Mouse (Mus musculus): Measurements from ENCODE around the gene Trpm3. TPM values are rescaled to one million over a fixed set of nuclear protein-coding genes. Genes with fewer than 3 reads are reported as not detected.
A peak's percentile ranks its signal among the peaks of the same experiment; 100 is the strongest.

The Trpm3 gene
- polyA plus RNA-seq, 1 experiment from 2014 or later, result 5.7 TPM

GRCm38 (mm10) chr19:22691995-22692394, 553.1 kb downstream of the Trpm3 start:
- no peak overlapping the region for H3K27ac ChIP-seq (replicated peaks)
- WGBS, result 71% methylated on average over 5 of the region's 5 CpGs
- no peak for DNase-seq (ENCODE audit: low spot score)
- peaks cover 10% of the 10 kb centered on the region; the same call in 1 of the 2 replicates for H3K4me1 ChIP-seq
- no peaks in the 10 kb centered on the region for H3K27me3 ChIP-seq (replicated peaks; ENCODE audit: low read depth, poor library complexity, severe bottlenecking)
- no peak overlapping the region for H3K4me3 ChIP-seq
- H3K36me3 ChIP-seq (replicated peaks), result no peaks in the 10 kb centered on the region
- no peaks in the 10 kb centered on the region for H3K9me3 ChIP-seq

GRCm38 (mm10) chr19:22692553-22692952, 553.7 kb downstream of the Trpm3 start:
- Histone ChIP-seq H3K36me3 (replicated peaks) (no peaks in the 10 kb centered on the region), H3K27ac (replicated peaks) (peak overlapping the region; percentile 48; the same call in 1 of the 2 replicates), H3K4me3 (0 out of 2 replicates have a peak overlapping the region, but pooled peaks have one; percentile 21), H3K27me3 (replicated peaks; ENCODE audit: low read depth, poor library complexity, severe bottlenecking) (no peaks in the 10 kb centered on the region), H3K4me1 (peaks cover 10% of the 10 kb centered on the region; the same call in 1 of the 2 replicates), H3K9me3 (no peaks in the 10 kb centered on the region)
- WGBS, result 50% methylated on average over 4 of the region's 4 CpGs
- no peak for DNase-seq (ENCODE audit: low spot score)

GRCm38 (mm10) chr19:22692956-22693355, 554.1 kb downstream of the Trpm3 start:
- H3K36me3 ChIP-seq (replicated peaks), result no peaks in the 10 kb centered on the region
- 79% methylated on average over 5 of the region's 5 CpGs for WGBS
- H3K4me3 ChIP-seq, result peak overlapping the region; percentile 21; the same call in 1 of the 2 replicates
- DNase-seq (ENCODE audit: low spot score), result no peak
- H3K27me3 ChIP-seq (replicated peaks; ENCODE audit: low read depth, poor library complexity, severe bottlenecking), result no peaks in the 10 kb centered on the region
- H3K9me3 ChIP-seq, result no peaks in the 10 kb centered on the region
- peaks cover 10% of the 10 kb centered on the region; the same call in 1 of the 2 replicates for H3K4me1 ChIP-seq
- peak overlapping the region; percentile 48; the same call in 1 of the 2 replicates for H3K27ac ChIP-seq (replicated peaks)

GRCm38 (mm10) chr19:22695423-22695822, 556.6 kb downstream of the Trpm3 start:
- WGBS, result 34% methylated on average over 2 of the region's 2 CpGs
- Histone ChIP-seq H3K27me3 (replicated peaks; ENCODE audit: low read depth, poor library complexity, severe bottlenecking) (no peaks in the 10 kb centered on the region), H3K36me3 (replicated peaks) (no peaks in the 10 kb centered on the region), H3K4me3 (no peak overlapping the region), H3K27ac (replicated peaks) (no peak overlapping the region), H3K4me1 (peaks cover 10% of the 10 kb centered on the region; the same call in 1 of the 2 replicates), H3K9me3 (no peaks in the 10 kb centered on the region)
- DNase-seq (ENCODE audit: low spot score), result no peak

GRCm38 (mm10) chr19:22698737-22699136, 559.9 kb downstream of the Trpm3 start:
- no peak overlapping the region for H3K4me3 ChIP-seq
- H3K27me3 ChIP-seq (replicated peaks; ENCODE audit: low read depth, poor library complexity, severe bottlenecking), result no peaks in the 10 kb centered on the region
- H3K36me3 ChIP-seq (replicated peaks), result no peaks in the 10 kb centered on the region
- H3K9me3 ChIP-seq, result no peaks in the 10 kb centered on the region
- H3K27ac ChIP-seq (replicated peaks), result no peak overlapping the region
- H3K4me1 ChIP-seq, result peaks cover 24% of the 10 kb centered on the region
- no peak for DNase-seq (ENCODE audit: low spot score)
- WGBS, result 92% methylated on average over 4 of the region's 4 CpGs

- Histone ChIP-seq H3K4me1 (peaks cover 24% of the 10 kb centered on the region), H3K9me3 (no peaks in the 10 kb centered on the region), H3K4me3 (no peak overlapping the region), H3K36me3 (replicated peaks) (no peaks in the 10 kb centered on the region), H3K27me3 (replicated peaks; ENCODE audit: low read depth, poor library complexity, severe bottlenecking) (no peaks in the 10 kb centered on the region), H3K27ac (replicated peaks) (no peak overlapping the region)
- WGBS, result 16% methylated on average over 5 of the region's 5 CpGs
- DNase-seq (ENCODE audit: low spot score), result peak; percentile 14
Observed at GRCm38 (mm10) chr19:22700871-22701651, 562.2 kb downstream of the Trpm3 start.

GRCm38 (mm10) chr19:22703876-22704275, 565.0 kb downstream of the Trpm3 start:
- Histone ChIP-seq H3K36me3 (replicated peaks) (no peaks in the 10 kb centered on the region), H3K9me3 (no peaks in the 10 kb centered on the region), H3K27me3 (replicated peaks; ENCODE audit: low read depth, poor library complexity, severe bottlenecking) (no peaks in the 10 kb centered on the region), H3K4me3 (no peak overlapping the region), H3K4me1 (peaks cover 24% of the 10 kb centered on the region), H3K27ac (replicated peaks) (no peak overlapping the region)
- no peak for DNase-seq (ENCODE audit: low spot score)
- WGBS, result 63% methylated on average over 6 of the region's 6 CpGs

- Histone ChIP-seq H3K27me3 (replicated peaks; ENCODE audit: low read depth, poor library complexity, severe bottlenecking) (no peaks in the 10 kb centered on the region), H3K4me1 (peaks cover 24% of the 10 kb centered on the region), H3K4me3 (no peak overlapping the region), H3K27ac (replicated peaks) (no peak overlapping the region), H3K9me3 (no peaks in the 10 kb centered on the region), H3K36me3 (replicated peaks) (no peaks in the 10 kb centered on the region)
- DNase-seq (ENCODE audit: low spot score), result no peak
Observed at GRCm38 (mm10) chr19:22705414-22705813, 566.6 kb downstream of the Trpm3 start.

GRCm38 (mm10) chr19:22719027-22719426, 580.2 kb downstream of the Trpm3 start:
- Histone ChIP-seq H3K4me1 (no peaks in the 10 kb centered on the region), H3K9me3 (no peaks in the 10 kb centered on the region), H3K27me3 (replicated peaks; ENCODE audit: low read depth, poor library complexity, severe bottlenecking) (no peaks in the 10 kb centered on the region), H3K36me3 (replicated peaks) (no peaks in the 10 kb centered on the region), H3K4me3 (no peak overlapping the region), H3K27ac (replicated peaks) (no peak overlapping the region)
- no peak for DNase-seq (ENCODE audit: low spot score)
- 78% methylated on average over 2 of the region's 2 CpGs for WGBS

GRCm38 (mm10) chr19:22729846-22730245, 591.0 kb downstream of the Trpm3 start:
- Histone ChIP-seq H3K27me3 (replicated peaks; ENCODE audit: low read depth, poor library complexity, severe bottlenecking) (no peaks in the 10 kb centered on the region), H3K27ac (replicated peaks) (no peak overlapping the region), H3K4me1 (no peaks in the 10 kb centered on the region), H3K4me3 (no peak overlapping the region), H3K9me3 (no peaks in the 10 kb centered on the region), H3K36me3 (replicated peaks) (no peaks in the 10 kb centered on the region)
- DNase-seq (ENCODE audit: low spot score), result no peak
- WGBS, result 89% methylated on average over 2 of the region's 2 CpGs

GRCm38 (mm10) chr19:22730971-22731370, 592.1 kb downstream of the Trpm3 start:
- DNase-seq (ENCODE audit: low spot score), result no peak
- no peaks in the 10 kb centered on the region for H3K36me3 ChIP-seq (replicated peaks)
- H3K27me3 ChIP-seq (replicated peaks; ENCODE audit: low read depth, poor library complexity, severe bottlenecking), result no peaks in the 10 kb centered on the region
- H3K27ac ChIP-seq (replicated peaks), result no peak overlapping the region
- H3K4me1 ChIP-seq, result no peaks in the 10 kb centered on the region
- H3K4me3 ChIP-seq, result no peak overlapping the region
- no peaks in the 10 kb centered on the region for H3K9me3 ChIP-seq

GRCm38 (mm10) chr19:22736870-22737269, 598.0 kb downstream of the Trpm3 start:
- no peaks in the 10 kb centered on the region for H3K4me1 ChIP-seq
- H3K27me3 ChIP-seq (replicated peaks; ENCODE audit: low read depth, poor library complexity, severe bottlenecking), result no peaks in the 10 kb centered on the region
- no peak overlapping the region for H3K4me3 ChIP-seq
- WGBS, result 63% methylated on average over 2 of the region's 2 CpGs
- no peak overlapping the region for H3K27ac ChIP-seq (replicated peaks)
- H3K36me3 ChIP-seq (replicated peaks), result no peaks in the 10 kb centered on the region
- no peak for DNase-seq (ENCODE audit: low spot score)
- no peaks in the 10 kb centered on the region for H3K9me3 ChIP-seq

GRCm38 (mm10) chr19:22739240-22739639, 600.4 kb downstream of the Trpm3 start:
- no peak overlapping the region for H3K27ac ChIP-seq (replicated peaks)
- no peak overlapping the region for H3K4me3 ChIP-seq
- H3K27me3 ChIP-seq (replicated peaks; ENCODE audit: low read depth, poor library complexity, severe bottlenecking), result no peaks in the 10 kb centered on the region
- H3K36me3 ChIP-seq (replicated peaks), result no peaks in the 10 kb centered on the region
- WGBS, result 88% methylated on average over 3 of the region's 3 CpGs
- no peaks in the 10 kb centered on the region for H3K4me1 ChIP-seq
- no peaks in the 10 kb centered on the region for H3K9me3 ChIP-seq
- DNase-seq (ENCODE audit: low spot score), result no peak

All from embryonic facial prominence, embryonic 10.5 days (tissue).